Mouse (Mus musculus) MEL (cell line): ENCODE measurements around the gene Sgms1. TPM values are rescaled to one million over a fixed set of nuclear protein-coding genes. Genes with fewer than 3 reads are reported as not detected.

ENCODE experiments used
- DNase-seq: peaks from one replicate; pipeline ENCODE4 v3.0.0; 2011; ENCODE audit warnings: low read depth, low spot score
- H3K27ac ChIP-seq: 2 replicates; pipeline ENCODE4 v1.5.1; 2012; ENCODE audit warnings: low read depth, mild to moderate bottlenecking, control low read depth, low read length, moderate library complexity; ENCODE audit not compliant: control insufficient read depth
- H3K27me3 ChIP-seq, 2 experiments: fragments of 150-350 bp in 1 of 2; sonication (generic) in 1 of 2; 2 replicates each; pipeline ENCODE4 v1.6.1; 2012; ENCODE audit warnings: low read length in 2 of 2, mild to moderate bottlenecking in 2 of 2, improper control_type of control experiment in 1 of 2, moderate library complexity in 1 of 2; ENCODE audit not compliant: insufficient read depth in 2 of 2, control insufficient read depth in 1 of 2
- H3K36me3 ChIP-seq, 2 experiments: 2 replicates each; pipeline ENCODE4 v1.6.1; 2012 to 2014; ENCODE audit warnings: low read length in 2 of 2, improper control_type of control experiment in 1 of 2, inconsistent platforms in 1 of 2, mild to moderate bottlenecking in 1 of 2; ENCODE audit not compliant: insufficient read depth in 2 of 2, control insufficient read depth in 1 of 2
- H3K4me1 ChIP-seq, 2 experiments: fragments of 150-350 bp in 1 of 2; sonication (generic) in 1 of 2; 2 replicates each; pipeline ENCODE4 v1.6.1; 2012; ENCODE audit warnings: low read length in 2 of 2, improper control_type of control experiment in 1 of 2, mild to moderate bottlenecking in 1 of 2; ENCODE audit not compliant: insufficient read depth in 2 of 2, control insufficient read depth in 1 of 2
- H3K4me3 ChIP-seq, 2 experiments: fragments of 150-350 bp in 1 of 2; sonication (generic) in 1 of 2; 2 replicates each; pipeline ENCODE4 v1.5.1; 2012; ENCODE audit warnings: low read depth in 2 of 2, low read length in 2 of 2, mild to moderate bottlenecking in 2 of 2, moderate library complexity in 2 of 2, control low read depth in 1 of 2, improper control_type of control experiment in 1 of 2; ENCODE audit not compliant: control insufficient read depth in 1 of 2, insufficient read depth in 1 of 2
- H3K79me2 ChIP-seq: 2 replicates; pipeline ENCODE4 v1.6.1; 2012; ENCODE audit warnings: mild to moderate bottlenecking, low read length, moderate library complexity; ENCODE audit not compliant: control insufficient read depth, poor library complexity, insufficient read depth
- H3K9ac ChIP-seq: 2 replicates; pipeline ENCODE4 v1.6.1; 2012; ENCODE audit warnings: low read depth, mild to moderate bottlenecking, control low read depth, low read length, moderate library complexity; ENCODE audit not compliant: control insufficient read depth, poor library complexity, severe bottlenecking
- H3K9me3 ChIP-seq: fragments of 150-350 bp; sonication (generic); replicated peaks from 2 replicates; pipeline ENCODE4 v1.6.1; 2012; ENCODE audit warnings: mild to moderate bottlenecking, low read length, improper control_type of control experiment, moderate library complexity; ENCODE audit not compliant: insufficient read depth
- BHLHE40 ChIP-seq: IDR thresholded peaks from 2 replicates; pipeline ENCODE4 v1.6.1; 2012; ENCODE audit warnings: low read depth, mild to moderate bottlenecking, inconsistent platforms, low read length, improper control_type of control experiment, borderline replicate concordance
- CTCF ChIP-seq, 3 experiments: IDR thresholded peaks in 2 of 3; conservative IDR thresholded peaks in 1 of 3; 2 replicates each; pipeline ENCODE4 v1.5.1; 2011 to 2012; ENCODE audit warnings: low read length in 3 of 3, low read depth in 2 of 3, mild to moderate bottlenecking in 2 of 3, improper control_type of control experiment in 1 of 3, inconsistent platforms in 1 of 3, mixed read lengths in 1 of 3, moderate library complexity in 1 of 3; ENCODE audit not compliant: control insufficient read depth in 1 of 3, insufficient read depth in 1 of 3, poor library complexity in 1 of 3, severe bottlenecking in 1 of 3
- EP300 ChIP-seq, 2 experiments: IDR thresholded peaks; 2 replicates each; pipeline ENCODE4 v1.6.1; 2011; ENCODE audit warnings: improper control_type of control experiment in 2 of 2, low read length in 2 of 2, low read depth in 1 of 2, mild to moderate bottlenecking in 1 of 2
- GABPA ChIP-seq: IDR thresholded peaks from 2 replicates; pipeline ENCODE4 v1.6.1; 2012; ENCODE audit warnings: low read depth, mild to moderate bottlenecking, inconsistent platforms, low read length, improper control_type of control experiment, moderate library complexity
- GATA1 ChIP-seq: IDR thresholded peaks from 2 replicates; pipeline ENCODE4 v1.6.1; 2011; ENCODE audit warnings: low read depth, low read length, improper control_type of control experiment
- HCFC1 ChIP-seq: IDR thresholded peaks from 2 replicates; pipeline ENCODE4 v1.6.1; 2012; ENCODE audit warnings: low read depth, mild to moderate bottlenecking, inconsistent platforms, low read length, improper control_type of control experiment, moderate library complexity
- JUND ChIP-seq: IDR thresholded peaks from 2 replicates; pipeline ENCODE4 v1.6.1; 2011; ENCODE audit warnings: low read depth, mild to moderate bottlenecking, improper control_type of control experiment, low read length
- MAFK ChIP-seq: IDR thresholded peaks from 2 replicates; pipeline ENCODE4 v1.6.1; 2011; ENCODE audit warnings: low read depth, mild to moderate bottlenecking, low read length, improper control_type of control experiment, borderline replicate concordance
- MAX ChIP-seq: IDR thresholded peaks from 2 replicates; pipeline ENCODE4 v1.6.1; 2011; ENCODE audit warnings: low read length, improper control_type of control experiment
- MAZ ChIP-seq: IDR thresholded peaks from 2 replicates; pipeline ENCODE4 v1.6.1; 2012; ENCODE audit warnings: low read depth, mild to moderate bottlenecking, inconsistent platforms, low read length, improper control_type of control experiment
- MXI1 ChIP-seq: IDR thresholded peaks from 2 replicates; pipeline ENCODE4 v1.6.1; 2011; ENCODE audit warnings: mild to moderate bottlenecking, low read depth, low read length, improper control_type of control experiment
- NELFE ChIP-seq: IDR thresholded peaks from 2 replicates; pipeline ENCODE4 v1.6.1; 2011; ENCODE audit warnings: low read depth, low read length, improper control_type of control experiment
- POLR2A ChIP-seq, 2 experiments: IDR thresholded peaks; 2 replicates each; pipeline ENCODE4 v1.6.1; 2011 to 2012; ENCODE audit warnings: low read length in 2 of 2, mild to moderate bottlenecking in 2 of 2, control low read depth in 1 of 2, improper control_type of control experiment in 1 of 2, low read depth in 1 of 2, moderate library complexity in 1 of 2; ENCODE audit not compliant: control insufficient read depth in 1 of 2, insufficient read depth in 1 of 2, poor library complexity in 1 of 2
- POLR2AphosphoS2 ChIP-seq: IDR thresholded peaks from 2 replicates; pipeline ENCODE4 v1.6.1; 2011; ENCODE audit warnings: low read length, improper control_type of control experiment
- POLR2AphosphoS5 ChIP-seq: IDR thresholded peaks from 2 replicates; pipeline ENCODE4 v1.6.1; 2012; ENCODE audit warnings: low read depth, borderline replicate concordance, mild to moderate bottlenecking, inconsistent platforms, low read length, moderate library complexity, mixed read lengths
- RAD21 ChIP-seq: IDR thresholded peaks from 2 replicates; pipeline ENCODE4 v1.6.1; 2011; ENCODE audit warnings: mild to moderate bottlenecking, low read depth, low read length, improper control_type of control experiment
- RCOR1 ChIP-seq: IDR thresholded peaks from 2 replicates; pipeline ENCODE4 v1.6.1; 2012; ENCODE audit warnings: low read depth, mild to moderate bottlenecking, inconsistent platforms, low read length, improper control_type of control experiment
- SIN3A ChIP-seq: IDR thresholded peaks from 2 replicates; pipeline ENCODE4 v1.6.1; 2012; ENCODE audit warnings: low read length, improper control_type of control experiment, inconsistent platforms
- TAL1 ChIP-seq: IDR thresholded peaks from 2 replicates; pipeline ENCODE4 v1.6.1; 2012; ENCODE audit warnings: mild to moderate bottlenecking, inconsistent platforms, low read length, moderate library complexity, mixed read lengths
- TBP ChIP-seq: IDR thresholded peaks from 2 replicates; pipeline ENCODE4 v1.8.0; 2011; ENCODE audit warnings: low read depth, low read length, improper control_type of control experiment
- TCF12 ChIP-seq: IDR thresholded peaks from 2 replicates; pipeline ENCODE4 v1.6.1; 2014; ENCODE audit warnings: low read depth, mild to moderate bottlenecking, inconsistent platforms, low read length, improper control_type of control experiment, moderate library complexity
- polyA plus RNA-seq, 2 experiments: library from polyadenylated mRNA; stranded (reverse) in 1 of 2; unstranded in 1 of 2; fragments of >175 nt in 1 of 2; fragments of >200 nt in 1 of 2; gene quantifications; 2 replicates each; pipeline versions ENCODE4 v1.2.1 to v1.2.4; 2012; ENCODE audit warnings: low replicate concordance in 2 of 2, low read depth in 1 of 2; ENCODE audit not compliant: insufficient read length in 2 of 2, insufficient read depth in 1 of 2, missing spikeins in 1 of 2
- total RNA-seq: library from RNA; depleted of rRNA; stranded (reverse); fragments of 300-350 nt; gene quantifications from 2 replicates; pipeline ENCODE4 v1.2.3, GENCODE M21; 2012

The Sgms1 gene
- total and polyA plus RNA-seq, 3 experiments = 16.3 to 18.5 TPM; not detected in 1

DNA sequence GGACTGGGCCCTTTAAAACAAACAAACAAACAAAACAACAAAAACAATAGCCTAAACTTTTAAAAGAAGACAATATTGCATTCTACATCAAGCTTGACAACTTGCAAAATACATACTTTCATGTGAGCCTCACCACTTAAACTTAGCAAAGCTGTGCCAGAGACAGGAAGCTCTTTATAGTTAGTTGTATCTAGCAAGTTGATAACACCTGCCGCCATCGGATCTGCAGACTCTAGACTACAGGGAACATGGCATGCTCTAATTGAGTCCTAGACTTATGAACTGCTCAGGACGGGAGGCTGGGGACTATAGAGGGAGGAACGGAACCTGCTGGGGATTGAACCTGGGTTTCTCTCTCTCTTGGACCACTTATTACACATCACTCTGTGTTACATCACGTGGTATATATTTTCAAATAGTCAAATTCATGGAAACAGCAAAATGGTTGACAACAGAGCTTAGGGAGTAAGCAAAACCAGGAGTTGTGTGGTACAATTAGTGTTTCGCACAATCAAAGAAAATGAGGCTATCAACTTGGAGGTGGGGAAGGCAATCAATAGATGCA, 44.3 kb downstream of the Sgms1 start:
- Histone ChIP-seq H3K36me3 (peaks cover 0 to 24% of the 10 kb centered on the region in 2 experiments; a peak in 3 of 4 replicates), H3K9ac (no peak overlapping the region), H3K79me2 (no peaks in the 10 kb centered on the region; the same call in 1 of the 2 replicates), H3K9me3 (no peaks in the 10 kb centered on the region), H3K4me3 (no peak overlapping the region), H3K27ac (no peak overlapping the region), H3K4me1 (peaks cover 13 to 25% of the 10 kb centered on the region in 2 experiments), H3K27me3 (no peaks in the 10 kb centered on the region)
- no peak for DNase-seq
- TF ChIP-seq TCF12 = no peak
- no peak for TF ChIP-seq JUND
- no peak for TF ChIP-seq TBP
- no peak for TF ChIP-seq GATA1
- no peak for TF ChIP-seq MAZ
- TF ChIP-seq HCFC1 = no peak
- no peak for TF ChIP-seq TAL1
- no peak for TF ChIP-seq MAFK
- no peak for TF ChIP-seq POLR2AphosphoS5
- no peak for TF ChIP-seq SIN3A
- TF ChIP-seq RAD21 = no peak
- TF ChIP-seq POLR2A (IDR thresholded peaks at IDR 0.05; ENCODE audit: control insufficient read depth in 1 of 2, insufficient read depth in 1 of 2, low read depth in 1 of 2, low read length in 2 of 2, poor library complexity in 1 of 2) = no peak
- no peak for TF ChIP-seq CTCF (IDR thresholded peaks at IDR 0.05 in 2 of 3, conservative IDR thresholded peaks at IDR 0.05 in 1 of 3; ENCODE audit: control insufficient read depth in 1 of 3, insufficient read depth in 1 of 3, low read depth in 2 of 3, low read length in 3 of 3, poor library complexity in 1 of 3, severe bottlenecking in 1 of 3)
- no peak for TF ChIP-seq MXI1
- TF ChIP-seq EP300 (IDR thresholded peaks at IDR 0.05; ENCODE audit: low read depth in 1 of 2, low read length in 2 of 2) = no peak
- no peak for TF ChIP-seq NELFE
- TF ChIP-seq RCOR1 = no peak
- no peak for TF ChIP-seq MAX
- no peak for TF ChIP-seq POLR2AphosphoS2
- no peak for TF ChIP-seq GABPA

DNA sequence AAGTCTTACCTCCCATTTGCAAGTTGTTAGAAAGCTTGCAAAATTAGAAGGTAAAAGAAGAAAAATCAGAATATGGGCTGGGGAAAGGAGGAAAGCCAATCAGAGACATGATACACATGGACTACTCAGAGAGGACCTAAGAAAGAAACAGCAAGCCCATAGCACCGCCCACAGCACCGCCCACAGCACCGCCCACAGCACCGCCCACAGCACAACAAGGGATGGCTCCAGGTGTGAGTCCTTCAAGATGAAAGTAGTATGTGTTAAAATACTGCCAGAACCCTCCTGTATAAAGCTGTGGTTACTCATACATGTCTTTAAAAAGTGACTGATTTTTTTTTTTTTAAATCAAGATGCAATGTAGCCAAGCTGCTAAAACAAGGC, 44.8 kb downstream of the Sgms1 start:
- TF ChIP-seq GABPA (no peak), TAL1 (no peak), HCFC1 (no peak), BHLHE40 (no peak)
- H3K36me3 ChIP-seq = peaks cover 0 to 24% of the 10 kb centered on the region in 2 experiments; a peak in 3 of 4 replicates
- H3K27me3 ChIP-seq = no peaks in the 10 kb centered on the region
- no peak for DNase-seq
- H3K9me3 ChIP-seq = no peaks in the 10 kb centered on the region
- H3K27ac ChIP-seq = no peak overlapping the region
- H3K4me1 ChIP-seq = peaks cover 13 to 28% of the 10 kb centered on the region in 2 experiments
- H3K79me2 ChIP-seq = no peaks in the 10 kb centered on the region; the same call in 1 of the 2 replicates
- H3K9ac ChIP-seq = no peak overlapping the region
- no peak overlapping the region for H3K4me3 ChIP-seq
